Mouse (Mus musculus) hindbrain, embryonic 13.5 days (tissue): ENCODE measurements at regions not wholly inside any gene's neighbourhood (a gene's known extent, or its start where the extent isn't known, plus 50 kb on each side); places are given as distances from the start of the nearest gene placed in this dataset.
"Not testable (repeated sequence)": the region's sequence is repeated elsewhere in the genome, so short reads cannot be mapped to it uniquely, and the experiment has no call there.

Experiments used
- ATAC-seq: fragments of 200-750 bp; cut with Nextera tagmentation; 2 replicates; pipeline ENCODE4 v1.8.0; 2017; ENCODE audit warnings: moderate TSS enrichment; ENCODE audit not compliant: low FRiP score
- H3K27ac ChIP-seq: fragments of 300-500 bp; sonication (generic); 2 replicates; pipeline ENCODE4 v1.5.1; 2015; ENCODE audit warnings: inconsistent platforms, mild to moderate bottlenecking, moderate library complexity
- H3K27me3 ChIP-seq: fragments of 300-500 bp; sonication (generic); 2 replicates; pipeline ENCODE4 v1.6.1; 2015; ENCODE audit warnings: mild to moderate bottlenecking, inconsistent platforms
- H3K36me3 ChIP-seq: fragments of 300-500 bp; sonication (generic); 2 replicates; pipeline ENCODE4 v1.6.1; 2015; ENCODE audit warnings: mild to moderate bottlenecking, inconsistent platforms
- H3K4me1 ChIP-seq: fragments of 300-500 bp; sonication (generic); replicated peaks from 2 replicates; pipeline ENCODE4 v1.6.1; 2015; ENCODE audit warnings: inconsistent platforms
- H3K4me2 ChIP-seq: fragments of 300-500 bp; sonication (generic); 2 replicates; pipeline ENCODE4 v1.6.1; 2015; ENCODE audit warnings: inconsistent platforms, mild to moderate bottlenecking, moderate library complexity
- H3K4me3 ChIP-seq: fragments of 300-500 bp; sonication (generic); 2 replicates; pipeline ENCODE4 v1.5.1; 2015; ENCODE audit warnings: mild to moderate bottlenecking, inconsistent platforms
- H3K9ac ChIP-seq: fragments of 300-500 bp; sonication (generic); 2 replicates; pipeline ENCODE4 v1.6.1; 2015; ENCODE audit warnings: mild to moderate bottlenecking, inconsistent platforms
- H3K9me3 ChIP-seq: fragments of 300-500 bp; sonication (generic); 2 replicates; pipeline ENCODE4 v1.6.1; 2016; ENCODE audit warnings: inconsistent platforms
- WGBS: fragments of 180-500 bp; shearing (Covaris S2); methylation state at CpG from one replicate; pipeline ENCODE4 v1.1.7; 2015; 5-methylcytosine and 5-hydroxymethylcytosine counted together

- no peaks in the 10 kb centered on the region for H3K9me3 ChIP-seq
- ATAC-seq, result no peak
- 26% methylated on average over 3 of the region's 3 CpGs for WGBS
- no peak overlapping the region for H3K4me3 ChIP-seq
- H3K27ac ChIP-seq, result no peak overlapping the region
- H3K4me1 ChIP-seq, result 0 out of 2 replicates have a peak, but pooled peaks cover 6% of the 10 kb centered on the region
- no peak overlapping the region for H3K9ac ChIP-seq
- H3K4me2 ChIP-seq, result no peak overlapping the region
- H3K36me3 ChIP-seq, result no peaks in the 10 kb centered on the region
- H3K27me3 ChIP-seq, result no peaks in the 10 kb centered on the region
Observed at GRCm38 (mm10) chr14:120770579-120770978, 140.4 kb upstream of the Ipo5 start.

- H3K4me3 ChIP-seq, H3K9ac ChIP-seq, H3K4me1 ChIP-seq, H3K4me2 ChIP-seq, H3K27me3 ChIP-seq, ATAC-seq, H3K9me3 ChIP-seq, H3K27ac ChIP-seq, H3K36me3 ChIP-seq: not testable (repeated sequence)
- 73% methylated on average over 4 of the region's 4 CpGs for WGBS
Observed at GRCm38 (mm10) chr14:120773001-120773400, 138.0 kb upstream of the Ipo5 start.

- 72% methylated on average over 4 of the region's 4 CpGs for WGBS
- H3K4me2 ChIP-seq, result no peak overlapping the region
- no peak for ATAC-seq
Observed at GRCm38 (mm10) chr14:120791828-120792554, 119.0 kb upstream of the Ipo5 start.

GRCm38 (mm10) chr14:120797916-120798490 is 113.0 kb upstream of the Ipo5 start:
- no peak overlapping the region for H3K9ac ChIP-seq
- H3K4me2 ChIP-seq, result no peak overlapping the region
- no peaks in the 10 kb centered on the region for H3K9me3 ChIP-seq
- H3K27me3 ChIP-seq, result 0 out of 2 replicates have a peak, but pooled peaks cover 2% of the 10 kb centered on the region
- no peaks in the 10 kb centered on the region for H3K36me3 ChIP-seq
- ATAC-seq, result no peak
- H3K4me1 ChIP-seq, result no peaks in the 10 kb centered on the region
- 82% methylated on average over 7 of the region's 7 CpGs for WGBS
- no peak overlapping the region for H3K27ac ChIP-seq
- no peak overlapping the region for H3K4me3 ChIP-seq

More at GRCm38 (mm10) chr14:120791828-120792554, 119.0 kb upstream of the Ipo5 start:
- Histone ChIP-seq H3K4me1 (no peaks in the 10 kb centered on the region), H3K9ac (no peak overlapping the region), H3K27ac (no peak overlapping the region), H3K4me3 (no peak overlapping the region), H3K36me3 (no peaks in the 10 kb centered on the region), H3K9me3 (no peaks in the 10 kb centered on the region), H3K27me3 (no peaks in the 10 kb centered on the region)

GRCm38 (mm10) chr14:120803191-120803590 is 107.8 kb upstream of the Ipo5 start:
- Histone ChIP-seq H3K9me3 (peaks cover 3% of the 10 kb centered on the region; the same call in 1 of the 2 replicates), H3K4me1 (peaks cover 10% of the 10 kb centered on the region), H3K9ac (no peak overlapping the region), H3K27ac (no peak overlapping the region), H3K4me2 (peak overlapping the region; percentile 41), H3K36me3 (no peaks in the 10 kb centered on the region), H3K27me3 (0 out of 2 replicates have a peak, but pooled peaks cover 6% of the 10 kb centered on the region), H3K4me3 (no peak overlapping the region)
- ATAC-seq, result no peak
- WGBS, result 65% methylated on average over 6 of the region's 6 CpGs

- Histone ChIP-seq H3K9ac (no peak overlapping the region), H3K27me3 (0 out of 2 replicates have a peak, but pooled peaks cover 6% of the 10 kb centered on the region), H3K4me1 (peaks cover 10% of the 10 kb centered on the region), H3K36me3 (no peaks in the 10 kb centered on the region), H3K9me3 (peaks cover 3% of the 10 kb centered on the region; the same call in 1 of the 2 replicates), H3K4me2 (peak overlapping the region; percentile 41), H3K4me3 (peak overlapping the region; percentile 0; the same call in 1 of the 2 replicates), H3K27ac (no peak overlapping the region)
- 3% methylated on average over 12 of the region's 12 CpGs for WGBS
- ATAC-seq, result no peak
Observed at GRCm38 (mm10) chr14:120803739-120804138, 107.3 kb upstream of the Ipo5 start.

- H3K4me2 ChIP-seq, result peak overlapping the region; percentile 41
- H3K27me3 ChIP-seq, result 0 out of 2 replicates have a peak, but pooled peaks cover 6% of the 10 kb centered on the region
- H3K9ac ChIP-seq, result no peak overlapping the region
- no peaks in the 10 kb centered on the region for H3K36me3 ChIP-seq
- peaks cover 10% of the 10 kb centered on the region for H3K4me1 ChIP-seq
- H3K27ac ChIP-seq, result no peak overlapping the region
- ATAC-seq, result no peak
- peaks cover 3% of the 10 kb centered on the region; the same call in 1 of the 2 replicates for H3K9me3 ChIP-seq
- WGBS, result 10% methylated on average over 7 of the region's 7 CpGs
- no peak overlapping the region for H3K4me3 ChIP-seq
Observed at GRCm38 (mm10) chr14:120804183-120804848, 106.7 kb upstream of the Ipo5 start.

- no peaks in the 10 kb centered on the region for H3K36me3 ChIP-seq
- H3K9me3 ChIP-seq, result peaks cover 3% of the 10 kb centered on the region; the same call in 1 of the 2 replicates
- 72% methylated on average over 6 of the region's 6 CpGs for WGBS
- H3K27ac ChIP-seq, result no peak overlapping the region
- no peak for ATAC-seq
- H3K4me3 ChIP-seq, result no peak overlapping the region
- H3K4me2 ChIP-seq, result no peak overlapping the region
- 0 out of 2 replicates have a peak, but pooled peaks cover 6% of the 10 kb centered on the region for H3K27me3 ChIP-seq
- H3K9ac ChIP-seq, result no peak overlapping the region
- H3K4me1 ChIP-seq, result peaks cover 10% of the 10 kb centered on the region
Observed at GRCm38 (mm10) chr14:120805137-120805536, 105.9 kb upstream of the Ipo5 start.

- H3K4me3 ChIP-seq, H3K9ac ChIP-seq, H3K27me3 ChIP-seq, H3K4me2 ChIP-seq, H3K4me1 ChIP-seq, H3K36me3 ChIP-seq, H3K9me3 ChIP-seq, H3K27ac ChIP-seq: not testable (repeated sequence)
- ATAC-seq, result 0 out of 2 replicates have a peak, but pooled peaks have one; percentile 7
- WGBS, result 60% methylated on average over 12 of the region's 12 CpGs
Observed at GRCm38 (mm10) chr14:120805816-120806552, 105.0 kb upstream of the Ipo5 start.

- peaks cover 3% of the 10 kb centered on the region; the same call in 1 of the 2 replicates for H3K9me3 ChIP-seq
- H3K27me3 ChIP-seq, result 0 out of 2 replicates have a peak, but pooled peaks cover 6% of the 10 kb centered on the region
- H3K4me2 ChIP-seq, result no peak overlapping the region
- H3K36me3 ChIP-seq, result no peaks in the 10 kb centered on the region
- no peak overlapping the region for H3K4me3 ChIP-seq
- H3K9ac ChIP-seq, result no peak overlapping the region
- H3K27ac ChIP-seq, result no peak overlapping the region
- peaks cover 10% of the 10 kb centered on the region for H3K4me1 ChIP-seq
- 0 out of 2 replicates have a peak, but pooled peaks have one; percentile 39 for ATAC-seq
- WGBS, result 39% methylated on average over 8 of the region's 10 CpGs
Observed at GRCm38 (mm10) chr14:120806553-120806893, 104.5 kb upstream of the Ipo5 start.

GRCm38 (mm10) chr14:120809321-120809720 is 101.7 kb upstream of the Ipo5 start:
- Histone ChIP-seq H3K36me3 (no peaks in the 10 kb centered on the region), H3K4me1 (no peaks in the 10 kb centered on the region), H3K4me2 (no peak overlapping the region), H3K9me3 (peaks cover 3% of the 10 kb centered on the region; the same call in 1 of the 2 replicates), H3K27me3 (no peaks in the 10 kb centered on the region), H3K9ac (no peak overlapping the region), H3K27ac (no peak overlapping the region), H3K4me3 (no peak overlapping the region)
- 89% methylated on average over 6 of the region's 6 CpGs for WGBS
- no peak for ATAC-seq

- Histone ChIP-seq H3K4me2 (no peak overlapping the region), H3K27me3 (no peaks in the 10 kb centered on the region), H3K36me3 (no peaks in the 10 kb centered on the region), H3K4me1 (no peaks in the 10 kb centered on the region), H3K27ac (no peak overlapping the region), H3K9ac (no peak overlapping the region), H3K4me3 (no peak overlapping the region), H3K9me3 (no peaks in the 10 kb centered on the region)
- no peak for ATAC-seq
- WGBS, result 88% methylated on average over 9 of the region's 9 CpGs
Observed at GRCm38 (mm10) chr14:120813938-120814337, 97.1 kb upstream of the Ipo5 start.
